Mouse (Mus musculus): Measurements from ENCODE around the gene Pfkm.

DNA sequence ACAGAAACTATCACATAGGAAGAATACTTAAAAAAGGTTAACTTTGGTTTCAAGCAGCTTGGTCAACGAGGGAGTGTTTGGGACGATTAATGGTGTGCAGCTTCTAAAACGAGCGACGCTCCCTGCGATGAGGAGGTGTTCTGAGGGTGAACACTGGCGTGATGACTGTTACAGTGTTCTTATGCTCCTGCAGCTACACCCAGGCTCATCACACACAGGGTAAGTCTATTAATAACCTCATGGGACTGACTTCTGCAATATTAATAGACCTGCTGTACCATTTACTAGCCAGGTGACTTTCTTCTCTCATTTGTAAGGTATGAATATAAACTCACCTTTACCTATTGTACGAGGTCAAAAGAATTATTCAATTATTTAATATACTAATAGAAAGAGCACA is 17.9 kb upstream of the Pfkm start:
- TF ChIP-seq POLR2A (IDR thresholded peaks at IDR 0.05; ENCODE audit: insufficient read depth, low read depth, low read length) (no peak), CTCF (IDR thresholded peaks at IDR 0.05) (no peak), EP300 (IDR thresholded peaks at IDR 0.05; ENCODE audit: insufficient read depth, low read depth, low read length) (no peak)

Measured in heart, adult 2 months (tissue).